Mouse (Mus musculus) thymus, adult 2 months (tissue): ENCODE measurements around the gene Cep85l. TPM values are rescaled to one million over a fixed set of nuclear protein-coding genes. Genes with fewer than 3 reads are reported as not detected.

Source experiments
- DNase-seq: peaks from one replicate; pipeline ENCODE4 v3.0.0; 2021
- H3K27ac ChIP-seq: fragments of 200-500 bp; 2 replicates; pipeline ENCODE4 v1.5.1; 2012; ENCODE audit warnings: low read length, control low read depth; ENCODE audit not compliant: control insufficient read depth, insufficient read depth
- H3K27me3 ChIP-seq: fragments of 200-500 bp; 2 replicates; pipeline ENCODE4 v1.6.1; 2012; ENCODE audit warnings: mild to moderate bottlenecking, low read length, moderate library complexity, mixed read lengths; ENCODE audit not compliant: control insufficient read depth, insufficient read depth
- H3K36me3 ChIP-seq: fragments of 200-500 bp; 2 replicates; pipeline ENCODE4 v1.6.1; 2012; ENCODE audit warnings: mild to moderate bottlenecking, low read length, moderate library complexity; ENCODE audit not compliant: control insufficient read depth, insufficient read depth
- H3K4me1 ChIP-seq: fragments of 200-500 bp; replicated peaks from 2 replicates; pipeline ENCODE4 v1.6.1; 2012; ENCODE audit warnings: low read length; ENCODE audit not compliant: control insufficient read depth, insufficient read depth
- H3K4me3 ChIP-seq: fragments of 200-500 bp; 2 replicates; pipeline ENCODE4 v1.5.1; 2012; ENCODE audit warnings: mild to moderate bottlenecking, low read length, control low read depth, moderate library complexity; ENCODE audit not compliant: control insufficient read depth, insufficient read depth
- CTCF ChIP-seq: fragments of 200-500 bp; IDR thresholded peaks from 2 replicates; pipeline ENCODE4 v1.5.1; 2012; ENCODE audit warnings: mild to moderate bottlenecking, control low read depth, low read length, moderate library complexity, borderline replicate concordance; ENCODE audit not compliant: control insufficient read depth, poor library complexity, insufficient read depth; ENCODE audit errors: extremely low read depth
- POLR2A ChIP-seq: fragments of 200-500 bp; IDR thresholded peaks from 2 replicates; pipeline ENCODE4 v1.6.1; 2012; ENCODE audit warnings: mild to moderate bottlenecking, low read length, control low read depth, moderate library complexity; ENCODE audit not compliant: control insufficient read depth, poor library complexity, insufficient read depth; ENCODE audit errors: extremely low read depth
- WGBS: fragments of 180-500 bp; shearing (Covaris S2); methylation state at CpG from one replicate; pipeline ENCODE4 v1.1.7; 2018; 5-methylcytosine and 5-hydroxymethylcytosine counted together
- polyA plus RNA-seq: library from polyadenylated mRNA; depleted of rRNA; stranded (reverse); fragments of >200 nt; gene quantifications from 2 replicates; pipeline ENCODE4 v1.2.3, GENCODE M21; 2012

Cep85l gene
- polyA plus RNA-seq, 1 experiment: 1.9 TPM

DNA sequence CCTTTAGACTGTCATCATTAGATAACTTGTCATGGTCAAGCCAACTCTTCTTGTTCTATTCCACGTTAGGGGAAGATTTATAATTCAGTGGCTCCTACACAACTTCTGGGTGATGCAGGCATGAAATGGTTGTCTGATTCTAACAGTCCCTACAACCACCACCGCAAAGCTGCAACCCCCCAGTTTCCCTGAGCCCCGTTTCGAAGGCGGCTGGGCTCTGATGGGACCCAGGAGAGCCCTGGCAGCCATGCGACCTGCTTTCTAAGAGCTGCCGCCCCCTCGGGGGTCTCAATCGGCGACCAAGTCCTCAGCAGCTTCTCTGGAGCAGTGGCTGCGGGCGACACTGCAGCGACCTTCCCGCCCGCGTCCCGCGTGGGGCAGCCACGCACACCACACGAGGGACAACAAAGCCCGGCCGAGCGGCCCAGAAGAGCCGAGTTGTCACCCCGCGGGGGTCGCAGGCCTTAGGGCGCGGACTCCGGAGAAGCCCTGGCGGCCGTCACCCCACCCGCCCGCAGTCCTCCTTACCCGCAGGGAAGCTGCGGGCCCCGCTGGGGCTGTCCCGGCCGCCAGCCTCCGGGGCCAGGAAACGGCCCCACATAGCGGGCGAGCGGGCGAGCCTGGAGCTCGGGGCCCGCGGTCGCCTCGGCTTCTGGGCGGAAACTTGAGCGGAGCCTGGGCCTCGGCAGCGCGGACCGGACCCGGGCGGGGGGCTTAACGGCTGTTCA lies 602 bp downstream of the Cep85l start:
- TF ChIP-seq CTCF (no peak), POLR2A (no peak)
- DNase-seq: no peak
- WGBS: 1% methylated on average over 59 of the region's 59 CpGs
- peaks cover 3% of the 10 kb centered on the region for H3K4me1 ChIP-seq
- peak overlapping the region; percentile 77 for H3K4me3 ChIP-seq
- no peaks in the 10 kb centered on the region for H3K27me3 ChIP-seq
- H3K36me3 ChIP-seq: no peaks in the 10 kb centered on the region
- H3K27ac ChIP-seq: no peak overlapping the region

- DNase-seq: no peak
- H3K36me3 ChIP-seq: no peaks in the 10 kb centered on the region
- peaks cover 3% of the 10 kb centered on the region for H3K4me1 ChIP-seq
- no peak for TF ChIP-seq CTCF
- no peak for TF ChIP-seq POLR2A
- no peak overlapping the region for H3K27ac ChIP-seq
- no peaks in the 10 kb centered on the region for H3K27me3 ChIP-seq
- no peak overlapping the region for H3K4me3 ChIP-seq
- WGBS: 86% methylated on average over 6 of the region's 6 CpGs
Measured at GRCm38 (mm10) chr10:53378296-53378695, 1.5 kb downstream of the Cep85l start.

DNA sequence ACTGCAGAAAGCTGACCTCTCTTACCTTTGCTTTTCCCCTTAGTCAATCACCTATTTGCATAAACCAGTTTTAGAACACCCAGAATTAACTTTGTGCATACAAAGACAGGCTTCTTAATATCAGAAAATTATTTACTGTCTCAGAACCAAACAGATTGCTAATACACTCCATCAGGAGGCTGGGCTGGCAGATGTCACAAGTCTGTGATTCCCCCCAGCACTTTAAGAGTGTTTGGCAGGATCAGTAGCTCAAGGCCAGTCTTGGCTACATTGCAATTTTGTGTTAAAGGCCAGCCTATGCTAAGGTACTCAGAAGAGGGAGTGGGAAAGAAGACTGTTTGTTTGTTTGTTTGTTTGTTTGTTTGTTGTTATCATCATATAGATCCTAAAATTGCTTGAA lies 2.7 kb downstream of the Cep85l start:
- Histone ChIP-seq H3K27ac (no peak overlapping the region), H3K4me3 (no peak overlapping the region)

DNA sequence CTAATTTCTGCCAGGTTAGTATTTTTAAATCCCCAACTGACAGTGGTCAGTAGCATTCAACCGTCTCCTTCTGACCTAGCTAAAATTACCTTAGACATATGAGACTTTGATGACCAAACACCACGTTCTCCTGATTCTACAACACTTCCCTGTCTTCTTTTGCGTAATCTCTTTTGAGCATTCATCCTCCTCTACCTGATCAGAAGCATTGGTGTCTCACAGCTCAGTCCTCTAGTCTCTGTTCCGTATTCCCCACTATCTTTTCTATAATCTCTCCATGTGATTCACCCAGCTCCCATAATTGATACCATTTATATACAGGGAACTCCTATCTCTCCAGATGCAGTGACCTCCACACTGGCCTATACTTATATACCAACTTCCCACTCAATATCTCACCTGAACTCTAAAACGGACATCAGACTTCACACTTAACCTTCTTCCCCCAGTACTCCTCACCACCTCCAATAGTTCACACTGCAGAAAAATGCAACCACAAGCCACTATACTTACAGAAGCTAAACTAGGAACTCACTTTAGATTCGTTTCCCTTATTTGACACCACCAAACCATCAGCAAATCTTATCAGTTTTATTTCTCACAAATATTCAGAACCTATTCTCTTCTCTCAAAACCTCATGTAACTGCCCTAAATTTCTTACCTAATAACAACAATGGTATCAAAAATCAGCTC lies 5.7 kb downstream of the Cep85l start:
- Histone ChIP-seq H3K36me3 (no peaks in the 10 kb centered on the region), H3K27me3 (no peaks in the 10 kb centered on the region), H3K4me1 (no peaks in the 10 kb centered on the region), H3K27ac (no peak overlapping the region), H3K4me3 (no peak overlapping the region)
- 73% methylated on average over 6 of the region's 6 CpGs for WGBS
- no peak for TF ChIP-seq POLR2A
- TF ChIP-seq CTCF: no peak
- DNase-seq: no peak

More for the DNA sequence above, 2.7 kb downstream of the Cep85l start:
- Histone ChIP-seq H3K27me3 (no peaks in the 10 kb centered on the region), H3K36me3 (no peaks in the 10 kb centered on the region), H3K4me1 (peaks cover 3% of the 10 kb centered on the region)
- DNase-seq: no peak
- TF ChIP-seq CTCF (no peak), POLR2A (no peak)

DNA sequence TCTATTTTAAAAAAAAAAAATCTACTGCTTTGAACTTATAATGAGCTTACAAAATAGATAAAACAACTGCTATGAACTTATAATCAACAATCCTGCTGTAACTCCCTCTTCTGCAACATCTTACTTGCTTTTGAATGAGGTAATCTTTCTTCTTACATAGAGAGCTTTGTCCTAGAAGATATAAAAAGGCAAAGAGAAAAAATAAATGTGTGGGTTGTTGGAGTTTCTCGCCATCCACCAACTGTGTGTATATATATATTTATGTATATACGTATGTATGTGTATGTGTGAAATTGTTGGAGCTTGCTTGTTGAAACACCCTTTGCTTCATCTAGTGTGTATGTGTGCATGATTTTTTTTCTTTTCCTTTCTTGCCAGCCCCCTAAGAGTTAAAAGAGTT lies 12.5 kb downstream of the Cep85l start:
- Histone ChIP-seq H3K27me3 (no peaks in the 10 kb centered on the region), H3K4me1 (no peaks in the 10 kb centered on the region), H3K27ac (no peak overlapping the region), H3K36me3 (no peaks in the 10 kb centered on the region), H3K4me3 (no peak overlapping the region)
- no peak for TF ChIP-seq POLR2A
- DNase-seq: no peak
- 99% methylated on average over 2 of the region's 2 CpGs for WGBS

- Histone ChIP-seq H3K27ac (no peak overlapping the region), H3K27me3 (no peaks in the 10 kb centered on the region), H3K4me1 (no peaks in the 10 kb centered on the region), H3K4me3 (no peak overlapping the region), H3K36me3 (no peaks in the 10 kb centered on the region)
- TF ChIP-seq CTCF: no peak
- DNase-seq: no peak
Measured at GRCm38 (mm10) chr10:53364311-53364710, 15.4 kb downstream of the Cep85l start.

GRCm38 (mm10) chr10:53359016-53359415 lies 20.7 kb downstream of the Cep85l start:
- H3K27me3 ChIP-seq: no peaks in the 10 kb centered on the region
- H3K27ac ChIP-seq: no peak overlapping the region
- TF ChIP-seq CTCF: no peak
- TF ChIP-seq POLR2A: no peak
- H3K4me3 ChIP-seq: no peak overlapping the region
- no peak for DNase-seq
- no peaks in the 10 kb centered on the region for H3K36me3 ChIP-seq
- no peaks in the 10 kb centered on the region for H3K4me1 ChIP-seq
- 98% methylated on average over 3 of the region's 3 CpGs for WGBS
